Mouse (Mus musculus) limb, embryonic 10.5 days (tissue): ENCODE measurements at regions not wholly inside any gene's neighbourhood (a gene's known extent, or its start where the extent isn't known, plus 50 kb on each side); places are given as distances from the start of the nearest gene placed in this dataset.

Experiments used
- DNase-seq: peaks from one replicate; pipeline ENCODE4 v3.0.0-alpha.2; 2017; ENCODE audit warnings: low spot score
- H3K27ac ChIP-seq: fragments of 300-500 bp; sonication (generic); 2 replicates; pipeline ENCODE4 v1.5.1; 2016; ENCODE audit warnings: mild to moderate bottlenecking
- H3K27me3 ChIP-seq: fragments of 300-500 bp; sonication (generic); 2 replicates; pipeline ENCODE4 v1.6.1; 2016; ENCODE audit warnings: low read depth, mild to moderate bottlenecking; ENCODE audit not compliant: poor library complexity, severe bottlenecking
- H3K36me3 ChIP-seq: fragments of 300-500 bp; sonication (generic); 2 replicates; pipeline ENCODE4 v1.6.1; 2016; ENCODE audit warnings: mild to moderate bottlenecking, moderate library complexity
- H3K4me1 ChIP-seq: fragments of 300-500 bp; sonication (generic); 2 replicates; pipeline ENCODE4 v1.6.1; 2016
- H3K4me3 ChIP-seq: fragments of 300-500 bp; sonication (generic); 2 replicates; pipeline ENCODE4 v1.5.1; 2016; ENCODE audit warnings: mild to moderate bottlenecking, moderate library complexity
- H3K9me3 ChIP-seq: fragments of 300-500 bp; sonication (generic); replicated peaks from 2 replicates; pipeline ENCODE4 v1.6.1; 2016; ENCODE audit warnings: mild to moderate bottlenecking
- WGBS: fragments of 180-500 bp; shearing (Covaris S2); methylation state at CpG from one replicate; pipeline ENCODE4 v1.1.7; 2016; 5-methylcytosine and 5-hydroxymethylcytosine counted together

DNA sequence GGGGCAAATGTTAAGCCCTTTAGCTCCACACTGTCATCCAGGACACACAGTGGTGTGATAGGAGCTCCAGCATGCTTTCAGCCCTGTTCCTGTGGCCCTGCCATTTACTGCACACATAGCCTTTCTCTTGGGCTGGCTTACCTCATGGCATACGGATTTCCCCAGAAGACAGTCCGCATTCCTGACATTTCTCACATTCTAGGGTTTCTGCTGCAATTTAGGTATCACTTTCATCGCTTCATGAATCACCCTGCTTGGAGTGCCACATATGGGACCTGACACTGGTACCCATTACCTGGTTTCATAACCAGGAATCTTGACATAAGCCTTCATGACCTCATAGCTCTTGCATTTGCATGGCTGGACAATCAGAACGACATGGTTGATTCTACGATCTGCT lies 158.5 kb upstream of the Sh3bp4 start:
- no peak for DNase-seq
- WGBS: 73% methylated on average over 5 of the region's 5 CpGs
- Histone ChIP-seq H3K36me3 (no peaks in the 10 kb centered on the region), H3K27me3 (no peaks in the 10 kb centered on the region), H3K27ac (no peak overlapping the region), H3K4me3 (no peak overlapping the region), H3K9me3 (no peaks in the 10 kb centered on the region), H3K4me1 (0 out of 2 replicates have a peak, but pooled peaks cover 5% of the 10 kb centered on the region)

DNA sequence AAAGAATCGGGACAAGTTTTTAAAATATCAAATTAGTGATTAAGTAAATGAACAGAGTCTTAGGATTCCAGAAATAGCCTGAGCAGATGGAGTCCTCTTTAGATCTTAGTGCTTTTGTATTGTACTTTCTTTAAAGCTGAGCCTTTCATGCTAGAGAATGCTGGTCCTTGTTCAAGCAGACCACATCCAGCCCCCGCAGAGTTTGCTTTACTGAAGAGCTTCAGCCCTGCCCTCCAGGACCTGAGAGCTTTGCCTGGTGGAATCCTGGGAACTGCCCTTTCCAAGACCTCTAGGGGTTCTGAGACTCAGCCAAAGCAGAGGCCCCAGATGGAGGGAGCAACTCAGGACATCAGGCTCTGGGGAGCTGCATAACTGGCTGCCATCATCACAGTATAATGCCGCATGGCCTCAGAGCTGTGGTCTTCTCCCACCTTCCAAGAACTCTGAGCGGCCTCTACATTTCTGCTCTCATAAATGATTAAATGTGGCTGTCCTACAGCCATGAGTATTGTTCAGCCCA lies 153.6 kb upstream of the Sh3bp4 start:
- H3K9me3 ChIP-seq: no peaks in the 10 kb centered on the region
- no peak overlapping the region for H3K4me3 ChIP-seq
- 94% methylated on average over 4 of the region's 4 CpGs for WGBS
- H3K27ac ChIP-seq: no peak overlapping the region
- H3K36me3 ChIP-seq: no peaks in the 10 kb centered on the region
- no peaks in the 10 kb centered on the region for H3K27me3 ChIP-seq
- DNase-seq: no peak
- H3K4me1 ChIP-seq: no peaks in the 10 kb centered on the region

DNA sequence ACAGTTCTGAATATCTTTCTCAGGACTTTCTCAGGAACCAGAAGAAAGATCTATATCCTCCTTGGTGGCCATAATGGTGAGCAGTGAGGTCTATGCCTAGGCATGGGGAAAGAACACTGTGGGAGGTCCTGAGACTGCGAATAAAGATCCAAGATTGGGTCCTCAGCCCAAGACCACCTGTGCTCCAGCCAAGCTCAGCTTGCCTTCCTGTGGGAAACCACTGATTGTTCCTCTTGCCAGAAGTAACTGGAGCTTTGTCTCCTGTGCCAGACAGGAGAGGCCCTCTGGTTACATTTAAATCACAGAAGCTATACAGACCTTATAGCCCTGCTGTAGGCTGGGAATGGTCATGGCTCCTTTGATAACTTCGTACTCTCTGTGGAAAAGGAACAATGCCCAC lies 148.8 kb upstream of the Sh3bp4 start:
- H3K4me3 ChIP-seq: no peak overlapping the region
- no peaks in the 10 kb centered on the region for H3K36me3 ChIP-seq
- peaks cover 11% of the 10 kb centered on the region for H3K4me1 ChIP-seq
- H3K27me3 ChIP-seq: no peaks in the 10 kb centered on the region
- H3K9me3 ChIP-seq: no peaks in the 10 kb centered on the region
- no peak overlapping the region for H3K27ac ChIP-seq
- WGBS: 79% methylated on average over 2 of the region's 2 CpGs
- DNase-seq: no peak

DNA sequence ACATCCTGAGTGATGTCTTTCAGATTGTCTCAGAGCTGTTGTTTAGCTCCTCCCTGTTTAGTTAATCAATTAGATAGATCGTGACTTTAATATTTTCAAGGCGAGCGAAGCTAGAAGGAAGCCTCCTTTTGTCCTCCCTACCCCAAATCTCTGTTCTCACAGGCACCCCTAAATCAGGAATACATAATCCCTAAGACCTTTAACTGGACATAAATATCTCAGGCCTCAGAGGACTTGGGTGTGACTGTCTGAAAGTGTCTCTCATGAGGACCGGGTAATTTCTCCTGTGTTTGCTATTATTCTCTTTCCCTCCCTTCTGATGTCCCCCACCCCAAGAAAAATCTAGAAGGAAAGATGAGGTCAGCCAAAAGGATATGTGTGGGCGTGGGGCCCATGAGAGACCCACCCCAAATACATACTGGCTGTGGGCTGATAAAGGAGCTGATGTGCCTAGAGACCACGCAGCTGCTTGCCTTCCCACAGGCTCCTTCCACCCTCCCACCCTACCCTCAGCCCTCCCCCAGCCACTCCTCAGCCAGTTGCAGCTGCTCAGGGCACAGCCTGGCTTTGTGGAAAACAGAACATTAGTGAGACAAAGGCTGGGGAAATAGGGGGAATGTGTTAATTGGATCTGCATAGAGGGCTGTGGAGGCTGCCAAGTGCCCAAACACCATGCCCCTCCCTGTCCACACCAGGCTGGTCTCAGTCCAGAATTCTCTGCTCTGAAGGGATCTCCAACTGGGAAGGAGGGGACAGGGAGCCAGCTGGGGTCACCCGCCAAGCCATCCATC lies 146.2 kb upstream of the Sh3bp4 start:
- Histone ChIP-seq H3K4me3 (no peak overlapping the region), H3K4me1 (peaks cover 11% of the 10 kb centered on the region), H3K36me3 (no peaks in the 10 kb centered on the region), H3K9me3 (no peaks in the 10 kb centered on the region), H3K27me3 (no peaks in the 10 kb centered on the region), H3K27ac (peak overlapping the region; percentile 58)
- 68% methylated on average over 7 of the region's 7 CpGs for WGBS
- DNase-seq: no peak

DNA sequence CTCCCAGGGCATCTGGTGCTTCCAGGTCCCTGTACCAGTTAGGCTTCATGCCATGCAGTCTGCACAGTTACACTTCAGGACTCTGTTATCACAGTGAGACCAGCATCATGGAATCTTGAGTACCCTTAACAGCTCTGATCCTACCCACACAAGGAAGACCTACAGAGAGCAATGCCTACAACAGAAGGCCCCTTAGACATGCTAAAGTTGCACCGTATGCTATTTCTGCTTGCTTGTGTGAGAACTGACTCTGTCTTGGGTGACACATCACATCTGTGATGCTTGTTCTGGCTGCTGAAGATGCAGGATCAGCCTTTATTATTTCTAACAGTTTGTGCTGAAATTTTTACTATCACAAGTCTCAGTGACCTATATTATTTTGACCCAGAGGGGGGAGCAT lies 135.0 kb upstream of the Sh3bp4 start:
- no peaks in the 10 kb centered on the region for H3K9me3 ChIP-seq
- WGBS: 94% methylated on average over 1 of the region's 1 CpGs
- DNase-seq: no peak
- H3K4me3 ChIP-seq: no peak overlapping the region
- H3K36me3 ChIP-seq: no peaks in the 10 kb centered on the region
- H3K27me3 ChIP-seq: no peaks in the 10 kb centered on the region
- H3K27ac ChIP-seq: no peak overlapping the region
- peaks cover 13% of the 10 kb centered on the region for H3K4me1 ChIP-seq

DNA sequence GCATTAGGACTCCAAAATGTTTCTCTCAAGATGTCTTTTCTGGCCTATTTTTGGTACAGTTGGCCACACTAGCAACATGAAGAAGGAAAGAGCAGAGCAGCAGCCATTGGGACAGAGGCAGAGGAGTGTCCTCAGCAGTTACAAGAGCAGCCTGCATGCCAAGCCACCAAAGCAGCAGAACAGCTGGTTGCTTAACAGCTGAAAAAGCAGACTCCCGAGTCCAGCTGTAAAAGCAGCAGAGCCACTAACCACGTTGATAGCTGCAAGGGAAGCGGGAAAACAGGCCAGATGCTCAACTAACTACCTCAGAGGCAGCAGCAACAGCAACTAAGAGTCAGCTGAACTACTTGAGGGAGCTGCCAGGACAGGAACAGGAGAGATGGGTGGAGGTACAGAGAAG lies 134.4 kb upstream of the Sh3bp4 start:
- no peak for DNase-seq
- Histone ChIP-seq H3K36me3 (no peaks in the 10 kb centered on the region), H3K27me3 (no peaks in the 10 kb centered on the region), H3K4me1 (peaks cover 13% of the 10 kb centered on the region), H3K4me3 (no peak overlapping the region), H3K9me3 (no peaks in the 10 kb centered on the region), H3K27ac (no peak overlapping the region)
- WGBS: 84% methylated on average over 3 of the region's 3 CpGs

DNA sequence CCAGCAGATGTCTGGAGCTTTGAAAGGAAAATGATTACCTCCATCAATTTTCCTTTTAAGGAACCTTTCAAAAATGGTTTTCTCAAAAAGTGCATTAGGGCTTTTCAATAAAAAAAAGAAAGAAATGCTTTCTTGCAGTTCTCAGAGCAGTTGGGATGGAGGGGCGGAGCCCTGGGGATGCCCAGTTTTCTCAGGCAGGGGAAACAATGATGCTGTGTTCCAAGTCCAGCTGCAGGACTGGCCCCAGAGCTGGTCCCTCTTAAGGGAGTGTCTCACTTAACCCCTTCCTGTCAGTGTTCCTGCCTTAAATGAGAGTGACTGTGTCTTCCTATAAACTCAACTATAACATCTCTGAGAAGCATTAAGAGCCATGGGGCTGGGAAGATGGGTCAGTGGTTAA lies 132.9 kb upstream of the Sh3bp4 start:
- Histone ChIP-seq H3K4me3 (no peak overlapping the region), H3K27me3 (no peaks in the 10 kb centered on the region), H3K36me3 (no peaks in the 10 kb centered on the region), H3K27ac (peak overlapping the region; percentile 15; the same call in 1 of the 2 replicates), H3K9me3 (no peaks in the 10 kb centered on the region), H3K4me1 (peaks cover 13% of the 10 kb centered on the region)
- no peak for DNase-seq
- 83% methylated on average over 1 of the region's 1 CpGs for WGBS

DNA sequence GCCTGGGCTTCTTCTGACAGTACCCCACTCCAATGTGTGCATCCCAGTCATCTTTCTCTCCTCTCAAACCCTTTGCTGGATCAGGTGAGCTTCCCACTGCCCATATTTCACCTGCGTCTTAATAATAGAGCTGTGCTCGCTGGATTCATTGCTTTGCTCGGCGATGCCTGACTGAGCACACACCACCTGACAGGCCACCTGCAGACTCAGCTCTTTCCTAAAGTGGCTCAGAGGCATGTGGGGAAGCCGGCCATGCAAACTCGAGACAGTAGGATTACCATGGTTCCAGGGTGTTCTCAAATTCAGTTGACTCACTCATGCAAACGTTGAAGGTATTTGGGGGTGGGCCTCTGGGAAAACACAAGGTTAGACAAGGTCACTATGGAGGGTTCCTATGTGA lies 131.8 kb upstream of the Sh3bp4 start:
- H3K9me3 ChIP-seq: no peaks in the 10 kb centered on the region
- no peak overlapping the region for H3K4me3 ChIP-seq
- H3K27ac ChIP-seq: no peak overlapping the region
- no peaks in the 10 kb centered on the region for H3K36me3 ChIP-seq
- H3K4me1 ChIP-seq: peaks cover 13% of the 10 kb centered on the region
- WGBS: 77% methylated on average over 7 of the region's 7 CpGs
- no peak for DNase-seq
- H3K27me3 ChIP-seq: no peaks in the 10 kb centered on the region

DNA sequence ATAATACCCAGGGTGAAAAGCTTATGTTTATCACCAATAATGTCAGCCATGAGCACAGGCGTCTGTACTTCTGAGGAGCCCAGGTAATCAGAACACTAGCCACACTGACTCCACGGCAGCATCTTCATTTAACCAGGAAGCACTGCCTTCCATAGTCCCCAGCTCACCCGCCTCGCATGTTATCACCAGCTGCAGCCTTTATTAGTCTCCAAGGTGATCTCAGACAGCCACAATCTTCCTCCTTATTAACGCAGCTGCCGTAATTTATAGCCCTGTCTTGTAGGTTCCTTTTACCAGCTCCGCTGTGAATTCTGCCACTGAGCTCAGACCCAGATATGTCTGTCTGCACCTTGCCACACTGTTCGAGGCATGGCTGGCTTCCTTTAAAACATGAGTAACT lies 127.2 kb upstream of the Sh3bp4 start:
- Histone ChIP-seq H3K4me1 (peaks cover 5% of the 10 kb centered on the region; the same call in 1 of the 2 replicates), H3K36me3 (no peaks in the 10 kb centered on the region), H3K9me3 (no peaks in the 10 kb centered on the region), H3K27ac (no peak overlapping the region), H3K4me3 (no peak overlapping the region), H3K27me3 (no peaks in the 10 kb centered on the region)
- no peak for DNase-seq
- WGBS: 68% methylated on average over 8 of the region's 8 CpGs

DNA sequence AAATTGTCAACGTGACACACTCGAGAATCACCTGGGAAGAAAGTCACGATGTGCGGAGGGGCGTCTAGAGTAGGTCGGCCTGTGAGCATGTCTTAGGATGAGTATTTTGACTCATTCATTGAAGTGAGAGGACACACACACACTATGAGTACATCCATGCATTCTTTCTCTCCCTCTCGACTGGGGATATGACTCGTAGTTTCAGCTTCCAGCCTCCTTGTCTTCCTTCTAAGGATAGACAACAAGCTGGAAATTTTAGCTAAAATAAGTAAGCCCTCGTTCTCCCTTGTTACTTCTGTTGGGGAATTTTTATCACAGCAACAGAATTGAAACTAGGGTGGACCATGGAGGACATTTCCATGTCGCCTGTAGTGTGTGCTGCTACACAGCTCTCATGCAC lies 124.3 kb upstream of the Sh3bp4 start:
- H3K27ac ChIP-seq: no peak overlapping the region
- 94% methylated on average over 10 of the region's 10 CpGs for WGBS

DNA sequence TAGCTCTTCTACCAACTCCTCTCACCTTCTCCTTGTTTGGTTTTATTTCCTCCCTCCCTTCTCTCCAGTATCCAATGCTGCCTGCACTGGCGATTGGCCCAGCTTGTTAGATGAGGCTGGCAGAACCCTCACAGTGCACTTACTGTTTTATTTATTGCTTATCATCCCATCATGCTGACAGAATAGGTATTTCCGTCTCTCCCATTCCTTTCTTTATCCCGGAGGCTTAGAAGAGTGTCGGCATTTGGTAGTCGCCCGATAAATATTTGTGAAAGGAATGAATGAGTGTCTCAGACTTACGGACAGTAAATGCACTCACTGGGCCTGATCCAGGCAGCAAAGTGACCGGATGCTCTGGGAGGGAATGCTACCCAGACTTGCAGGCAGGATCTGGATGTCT lies 123.8 kb upstream of the Sh3bp4 start:
- 94% methylated on average over 8 of the region's 8 CpGs for WGBS
- Histone ChIP-seq H3K27ac (no peak overlapping the region), H3K9me3 (no peaks in the 10 kb centered on the region), H3K27me3 (no peaks in the 10 kb centered on the region), H3K4me1 (no peaks in the 10 kb centered on the region), H3K4me3 (no peak overlapping the region), H3K36me3 (no peaks in the 10 kb centered on the region)
- DNase-seq: no peak

More for the DNA sequence above, 124.3 kb upstream of the Sh3bp4 start:
- Histone ChIP-seq H3K4me3 (no peak overlapping the region), H3K9me3 (no peaks in the 10 kb centered on the region), H3K36me3 (no peaks in the 10 kb centered on the region), H3K27me3 (no peaks in the 10 kb centered on the region), H3K4me1 (no peaks in the 10 kb centered on the region)
- no peak for DNase-seq

DNA sequence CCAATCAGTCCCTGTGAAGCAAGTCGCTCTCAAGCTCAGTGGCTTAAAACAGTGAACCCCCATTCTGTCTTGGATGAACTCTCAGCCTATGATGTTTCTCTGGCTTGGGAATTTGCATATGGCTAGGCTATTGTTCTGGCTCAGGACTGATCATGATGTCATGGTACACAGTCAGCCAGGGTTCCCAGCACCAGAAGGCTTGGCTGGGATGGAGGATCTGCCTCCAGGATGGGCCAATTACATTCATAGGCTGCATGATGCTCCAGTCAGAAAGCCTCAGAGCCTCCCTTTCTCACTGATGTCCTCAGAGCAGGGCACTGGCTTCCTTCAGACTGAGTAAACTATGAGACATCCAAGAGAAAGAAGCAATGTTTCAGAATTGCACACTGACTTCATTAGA lies 120.3 kb upstream of the Sh3bp4 start:
- Histone ChIP-seq H3K4me3 (no peak overlapping the region), H3K27ac (no peak overlapping the region), H3K9me3 (no peaks in the 10 kb centered on the region), H3K27me3 (no peaks in the 10 kb centered on the region), H3K36me3 (no peaks in the 10 kb centered on the region), H3K4me1 (no peaks in the 10 kb centered on the region)
- no peak for DNase-seq
- 71% methylated on average over 1 of the region's 1 CpGs for WGBS

DNA sequence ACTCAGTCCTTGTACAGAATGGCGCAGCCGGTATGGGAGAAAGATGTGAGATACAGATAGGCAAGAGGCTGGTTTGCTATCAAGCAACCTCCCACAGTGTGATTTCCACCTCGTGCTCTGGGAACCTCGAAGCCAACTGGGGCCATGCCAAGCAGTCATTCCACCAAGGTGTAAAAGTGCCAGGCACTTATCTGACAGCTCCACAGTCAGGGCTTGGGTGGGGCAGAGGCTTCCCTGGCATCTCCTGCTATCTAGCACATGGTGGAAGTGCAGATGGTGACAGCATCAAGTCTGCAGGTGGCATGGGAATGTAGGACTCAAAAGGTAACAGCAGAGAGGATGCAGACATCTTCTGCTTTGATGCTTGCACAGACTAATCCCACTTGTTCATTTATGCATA lies 116.7 kb upstream of the Sh3bp4 start:
- no peak for DNase-seq
- Histone ChIP-seq H3K4me3 (no peak overlapping the region), H3K9me3 (no peaks in the 10 kb centered on the region), H3K27ac (no peak overlapping the region), H3K4me1 (no peaks in the 10 kb centered on the region), H3K27me3 (no peaks in the 10 kb centered on the region), H3K36me3 (no peaks in the 10 kb centered on the region)
- WGBS: 94% methylated on average over 4 of the region's 4 CpGs

DNA sequence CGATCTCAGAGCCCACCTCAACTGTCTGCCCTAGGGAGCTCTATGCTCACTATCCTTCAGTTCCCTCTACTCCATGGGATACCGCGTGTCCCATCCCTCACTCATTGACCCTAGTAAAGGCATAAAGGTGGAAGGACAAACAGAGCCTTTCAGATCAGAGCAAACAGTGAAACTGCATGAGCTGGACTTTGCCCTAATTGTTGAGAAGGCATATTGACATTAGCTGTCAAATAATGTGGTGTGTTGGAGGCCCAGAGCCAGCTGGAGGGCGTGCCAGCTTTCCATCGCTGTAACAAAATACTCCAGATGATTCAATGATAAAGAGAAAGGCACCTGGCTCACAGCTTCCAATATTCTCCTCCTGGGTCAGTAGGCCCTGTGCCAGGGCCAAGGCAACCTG lies 115.4 kb upstream of the Sh3bp4 start:
- H3K27ac ChIP-seq: no peak overlapping the region
- no peaks in the 10 kb centered on the region for H3K36me3 ChIP-seq
- WGBS: 89% methylated on average over 5 of the region's 5 CpGs
- H3K4me3 ChIP-seq: no peak overlapping the region
- H3K9me3 ChIP-seq: no peaks in the 10 kb centered on the region
- DNase-seq: no peak
- H3K4me1 ChIP-seq: no peaks in the 10 kb centered on the region
- H3K27me3 ChIP-seq: no peaks in the 10 kb centered on the region
